Mouse (Mus musculus) limb, embryonic 13.5 days (tissue): Measurements from ENCODE around the gene Ddx52. TPM values are rescaled to one million over a fixed set of nuclear protein-coding genes. Genes with fewer than 3 reads are reported as not detected.

Experiments used
- ATAC-seq: fragments of 200-750 bp; cut with Nextera tagmentation; 2 replicates; pipeline ENCODE4 v1.8.0; 2017; ENCODE audit warnings: low read depth, moderate number of reproducible peaks, moderate TSS enrichment; ENCODE audit not compliant: low FRiP score
- H3K27ac ChIP-seq: fragments of 300-500 bp; sonication (generic); 2 replicates; pipeline ENCODE4 v1.5.1; 2015; ENCODE audit warnings: inconsistent platforms, mild to moderate bottlenecking, moderate library complexity
- H3K27me3 ChIP-seq: fragments of 300-500 bp; sonication (generic); 2 replicates; pipeline ENCODE4 v1.6.1; 2015; ENCODE audit warnings: mild to moderate bottlenecking, inconsistent platforms
- H3K36me3 ChIP-seq: fragments of 300-500 bp; sonication (generic); 2 replicates; pipeline ENCODE4 v1.6.1; 2015; ENCODE audit warnings: inconsistent platforms, mild to moderate bottlenecking, moderate library complexity
- H3K4me1 ChIP-seq: fragments of 300-500 bp; sonication (generic); 2 replicates; pipeline ENCODE4 v1.6.1; 2015; ENCODE audit warnings: inconsistent platforms
- H3K4me2 ChIP-seq: fragments of 300-500 bp; sonication (generic); replicated peaks from 2 replicates; pipeline ENCODE4 v1.6.1; 2015; ENCODE audit warnings: inconsistent platforms, mild to moderate bottlenecking, moderate library complexity
- H3K4me3 ChIP-seq: fragments of 300-500 bp; sonication (generic); 2 replicates; pipeline ENCODE4 v1.5.1; 2015; ENCODE audit warnings: moderate library complexity, mild to moderate bottlenecking, inconsistent platforms
- H3K9ac ChIP-seq: fragments of 300-500 bp; sonication (generic); 2 replicates; pipeline ENCODE4 v1.6.1; 2015; ENCODE audit warnings: mild to moderate bottlenecking, inconsistent platforms
- H3K9me3 ChIP-seq: fragments of 300-500 bp; sonication (generic); 2 replicates; pipeline ENCODE4 v1.6.1; 2016; ENCODE audit warnings: inconsistent platforms
- WGBS: fragments of 180-500 bp; shearing (Covaris S2); methylation state at CpG from one replicate; pipeline ENCODE4 v1.1.7; 2015; 5-methylcytosine and 5-hydroxymethylcytosine counted together
- polyA plus RNA-seq: library from polyadenylated mRNA; unstranded; fragments of >200 nt; fragmentation: Nextera tagmentation; extraction: Ambion mirVana; gene quantifications from 2 replicates; pipeline ENCODE4 v1.2.1, GENCODE M21; 2015

Gene Ddx52
- polyA plus RNA-seq, 1 experiment from 2014 or later = 40.9 TPM

DNA sequence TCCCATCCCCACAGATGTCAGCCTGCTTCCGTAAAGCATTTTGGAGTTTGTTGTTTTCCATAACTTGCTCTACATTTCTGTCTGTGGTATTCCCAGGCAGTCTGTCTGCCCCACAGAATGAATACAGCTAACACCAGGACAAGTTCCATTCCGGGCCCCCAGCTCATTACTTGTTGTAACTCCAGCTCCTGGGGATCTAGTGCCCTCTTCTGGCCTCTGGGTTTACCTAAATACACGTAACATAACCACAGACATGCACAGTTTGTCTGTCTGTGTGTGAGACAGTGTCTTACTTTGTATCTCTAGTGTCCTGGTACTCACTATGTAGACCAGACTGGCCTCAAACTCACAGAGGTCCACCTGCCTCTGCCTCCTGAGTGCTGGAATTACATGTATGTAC lies 59.4 kb downstream of the Ddx52 start:
- Histone ChIP-seq H3K4me2 (no peak overlapping the region), H3K36me3 (peaks cover 60% of the 10 kb centered on the region), H3K4me3 (no peak overlapping the region)

DNA sequence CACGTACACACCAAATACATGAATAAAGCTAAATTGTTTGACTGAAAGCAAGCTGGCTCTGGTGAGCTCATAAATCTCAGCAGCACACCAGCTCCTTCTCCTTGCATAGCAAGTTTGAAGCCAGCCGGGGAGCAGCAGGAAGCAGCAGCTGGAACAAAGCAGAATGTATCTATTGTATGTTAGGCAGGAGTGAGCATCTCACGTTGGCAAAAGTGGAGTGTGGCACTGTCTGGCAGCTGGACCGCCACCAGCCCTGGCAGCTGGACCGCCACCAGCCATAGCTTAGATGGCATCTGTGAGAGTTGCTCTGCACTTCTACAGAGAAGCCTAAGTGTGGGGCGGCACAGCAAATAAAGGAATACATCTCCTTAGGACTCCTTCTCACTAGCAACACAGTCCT lies 62.1 kb downstream of the Ddx52 start:
- H3K9ac ChIP-seq = no peak overlapping the region
- no peak overlapping the region for H3K4me2 ChIP-seq
- H3K27me3 ChIP-seq = no peaks in the 10 kb centered on the region
- H3K4me3 ChIP-seq = no peak overlapping the region
- H3K4me1 ChIP-seq = no peaks in the 10 kb centered on the region
- ATAC-seq = no peak
- H3K36me3 ChIP-seq = peaks cover 51% of the 10 kb centered on the region
- H3K9me3 ChIP-seq = no peaks in the 10 kb centered on the region
- 92% methylated on average over 6 of the region's 6 CpGs for WGBS
- no peak overlapping the region for H3K27ac ChIP-seq

More for the DNA sequence above, 59.4 kb downstream of the Ddx52 start:
- 89% methylated on average over 3 of the region's 3 CpGs for WGBS
- Histone ChIP-seq H3K27me3 (no peaks in the 10 kb centered on the region), H3K27ac (no peak overlapping the region), H3K9me3 (no peaks in the 10 kb centered on the region), H3K4me1 (no peaks in the 10 kb centered on the region), H3K9ac (no peak overlapping the region)
- no peak for ATAC-seq

DNA sequence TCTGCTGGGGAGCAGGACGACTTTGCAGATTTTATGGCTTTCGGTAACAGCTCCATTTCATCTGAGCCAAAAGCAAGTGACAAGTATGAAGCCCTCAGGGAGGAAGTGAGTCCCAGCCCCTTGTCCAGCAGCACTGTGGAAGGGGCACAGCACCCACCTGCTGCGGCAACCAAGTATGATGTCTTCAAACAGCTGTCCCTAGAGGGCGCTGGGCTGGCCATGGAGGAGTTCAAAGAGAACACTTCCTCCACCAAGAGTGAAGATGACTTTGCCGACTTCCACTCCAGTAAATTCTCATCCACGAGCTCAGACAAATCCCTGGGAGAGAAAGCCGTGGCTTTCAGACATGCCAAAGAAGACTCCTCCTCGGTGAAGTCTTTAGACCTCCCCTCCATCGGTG lies 67.1 kb downstream of the Ddx52 start:
- Histone ChIP-seq H3K27ac (no peak overlapping the region), H3K36me3 (peaks cover 30% of the 10 kb centered on the region), H3K9ac (no peak overlapping the region), H3K4me2 (no peak overlapping the region), H3K9me3 (no peaks in the 10 kb centered on the region), H3K27me3 (no peaks in the 10 kb centered on the region), H3K4me1 (peaks cover 9% of the 10 kb centered on the region; the same call in 1 of the 2 replicates), H3K4me3 (no peak overlapping the region)
- ATAC-seq = no peak
- 75% methylated on average over 9 of the region's 9 CpGs for WGBS

DNA sequence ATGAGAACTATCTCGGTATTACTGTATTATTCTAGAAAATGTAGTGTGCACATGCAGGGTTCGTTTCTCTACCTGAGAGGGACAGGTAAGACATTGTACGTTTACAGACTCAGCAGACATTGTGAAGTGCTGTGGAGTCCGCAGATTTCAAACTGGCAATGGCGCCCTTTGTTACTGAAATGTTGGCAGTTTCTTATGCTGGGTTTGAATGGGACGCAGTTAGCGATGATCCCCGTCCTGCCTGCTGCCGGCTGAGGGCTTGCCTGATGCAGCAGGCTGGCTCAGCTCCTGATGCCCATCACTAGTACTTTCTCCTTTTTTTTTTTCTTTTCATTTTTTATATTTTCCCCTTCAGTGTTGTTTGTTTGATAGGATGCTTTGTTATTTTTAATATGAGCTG lies 68.5 kb downstream of the Ddx52 start:
- Histone ChIP-seq H3K36me3 (peaks cover 18% of the 10 kb centered on the region), H3K4me1 (peaks cover 9% of the 10 kb centered on the region; the same call in 1 of the 2 replicates), H3K4me3 (no peak overlapping the region), H3K27ac (no peak overlapping the region), H3K27me3 (no peaks in the 10 kb centered on the region), H3K9ac (no peak overlapping the region), H3K4me2 (no peak overlapping the region), H3K9me3 (no peaks in the 10 kb centered on the region)
- ATAC-seq = no peak
- 89% methylated on average over 9 of the region's 9 CpGs for WGBS

DNA sequence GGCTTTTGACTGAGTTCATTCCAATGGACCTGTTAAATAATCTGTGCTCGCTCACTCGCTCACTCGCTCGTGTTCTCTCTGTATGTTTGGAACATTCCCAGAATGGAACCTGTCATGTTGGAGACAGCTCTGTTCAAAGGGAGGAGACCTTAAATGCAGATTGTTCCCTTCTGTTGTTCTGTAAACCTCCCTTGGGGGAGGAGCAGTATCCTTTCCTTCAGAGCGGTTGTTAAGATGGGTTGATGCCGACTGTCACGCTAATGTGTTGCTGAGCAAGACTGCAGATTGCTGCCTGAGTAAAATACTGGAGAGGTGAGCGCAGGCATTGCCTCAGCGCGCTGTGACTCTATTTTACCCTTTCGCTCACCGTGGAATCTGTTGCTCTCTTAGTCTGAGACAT lies 69.2 kb downstream of the Ddx52 start:
- no peak overlapping the region for H3K4me3 ChIP-seq
- peaks cover 9% of the 10 kb centered on the region; the same call in 1 of the 2 replicates for H3K4me1 ChIP-seq
- ATAC-seq = no peak
- H3K9me3 ChIP-seq = no peaks in the 10 kb centered on the region
- WGBS = 39% methylated on average over 12 of the region's 12 CpGs
- no peaks in the 10 kb centered on the region for H3K27me3 ChIP-seq
- H3K36me3 ChIP-seq = peaks cover 18% of the 10 kb centered on the region
- no peak overlapping the region for H3K27ac ChIP-seq
- H3K9ac ChIP-seq = no peak overlapping the region
- H3K4me2 ChIP-seq = no peak overlapping the region

DNA sequence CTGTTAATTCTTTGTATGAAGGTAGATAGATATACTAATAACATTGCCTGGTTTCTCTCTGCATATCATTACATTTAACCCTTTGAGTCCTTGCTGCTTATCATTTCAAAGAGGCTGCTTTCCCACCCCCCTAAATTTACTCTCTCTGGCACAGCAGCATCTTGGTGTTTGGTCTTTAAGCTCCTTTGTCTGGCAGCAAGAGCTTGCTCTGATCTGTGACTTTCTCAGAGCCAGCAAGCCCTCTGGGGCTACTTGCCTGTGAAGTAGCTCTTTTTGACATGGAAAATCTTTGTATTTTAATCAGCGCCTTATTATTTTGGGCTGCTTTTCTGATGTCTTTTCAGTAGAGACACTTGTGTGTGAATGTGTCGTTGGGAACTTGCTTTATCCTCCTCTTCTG lies 69.7 kb downstream of the Ddx52 start:
- H3K27ac ChIP-seq = no peak overlapping the region
- H3K4me3 ChIP-seq = no peak overlapping the region
- H3K9me3 ChIP-seq = no peaks in the 10 kb centered on the region
- 56% methylated on average over 2 of the region's 2 CpGs for WGBS
- H3K27me3 ChIP-seq = no peaks in the 10 kb centered on the region
- peaks cover 18% of the 10 kb centered on the region for H3K36me3 ChIP-seq
- ATAC-seq = no peak
- H3K4me2 ChIP-seq = no peak overlapping the region
- no peak overlapping the region for H3K9ac ChIP-seq
- H3K4me1 ChIP-seq = peaks cover 9% of the 10 kb centered on the region; the same call in 1 of the 2 replicates

Other genes with a start within 250 kb of the Ddx52 start
- gene Wfdc17, start 238.1 kb upstream of the Ddx52 start, polyA plus RNA-seq = 0.39 and 0.66 TPM in 2 replicates
- gene Wfdc18, start 233.0 kb upstream of the Ddx52 start, polyA plus RNA-seq = 0.55 TPM in 1 of 2 replicates, not detected in the other
- gene Wfdc21, start 195.1 kb upstream of the Ddx52 start, polyA plus RNA-seq = not detected in 2 replicates
- gene Heatr6, start 188.4 kb upstream of the Ddx52 start, polyA plus RNA-seq = 34.4 and 35.5 TPM in 2 replicates
- gene Hnf1b, start 92.0 kb upstream of the Ddx52 start, polyA plus RNA-seq = not detected in 2 replicates
- gene Synrg, start 22.4 kb downstream of the Ddx52 start, polyA plus RNA-seq = 7.9 and 8.8 TPM in 2 replicates
- 16.0 and 16.8 TPM in 2 replicates for gene Dusp14, start 127.2 kb downstream of the Ddx52 start, polyA plus RNA-seq
- 46.3 and 47.3 TPM in 2 replicates for gene Tada2a, start 187.5 kb downstream of the Ddx52 start, polyA plus RNA-seq
- gene Acaca, start 187.6 kb downstream of the Ddx52 start, polyA plus RNA-seq = 18.1 and 19.7 TPM in 2 replicates
- not detected in 2 replicates for gene Gm11437, start 225.4 kb downstream of the Ddx52 start, polyA plus RNA-seq